Mouse (Mus musculus) left cerebral cortex, adult 2 months (tissue): Measurements from ENCODE around the gene Pts. TPM values are rescaled to one million over a fixed set of nuclear protein-coding genes. Genes with fewer than 3 reads are reported as not detected.

ENCODE experiments used
- DNase-seq, 2 experiments: peaks; one replicate each; pipeline ENCODE4 v3.0.0; 2021 to 2022; ENCODE audit warnings: low spot score in 2 of 2, mixed read lengths in 1 of 2; ENCODE audit errors: extremely low spot score in 1 of 2
- H3K27ac ChIP-seq: fragments of 200-600 bp; 2 replicates; pipeline ENCODE4 v1.8.1; 2022
- H3K4me3 ChIP-seq: fragments of 200-600 bp; 2 replicates; pipeline ENCODE4 v1.8.1; 2022
- CTCF ChIP-seq: fragments of 200-600 bp; IDR thresholded peaks from 2 replicates; pipeline ENCODE4 v1.8.1; 2022; ENCODE audit warnings: antibody characterized with exemption, mild to moderate bottlenecking, moderate library complexity
- intact Hi-C: fragments of 180-260 bp; cut with DNase I; formaldehyde crosslinking; loops from one replicate; pipeline ENCODE4 v1.15.1; 2025
- total RNA-seq, 2 experiments: library from RNA; stranded (reverse); gene quantifications; 2 replicates each; pipeline ENCODE4 v1.2.3; 2021

The Pts gene
- total RNA-seq, 2 experiments from 2014 or later, result 28.6 to 31.6 TPM

GRCm38 (mm10) chr9:50525585-50525984 is 2.9 kb downstream of the Pts start:
- no peak for DNase-seq
- no peak overlapping the region for H3K4me3 ChIP-seq
- H3K27ac ChIP-seq, result no peak overlapping the region
- intact Hi-C loops, result no loop called here
- TF ChIP-seq CTCF, result no peak

- intact Hi-C loops, result no loop called here
- DNase-seq, result no peak
- TF ChIP-seq CTCF, result no peak
- Histone ChIP-seq H3K4me3 (no peak overlapping the region), H3K27ac (no peak overlapping the region)
Measured at GRCm38 (mm10) chr9:50524936-50525335, 3.6 kb downstream of the Pts start.

GRCm38 (mm10) chr9:50522574-50522973 is 6.0 kb downstream of the Pts start:
- Histone ChIP-seq H3K4me3 (no peak overlapping the region), H3K27ac (no peak overlapping the region)
- no peak for TF ChIP-seq CTCF
- no peak for DNase-seq
- intact Hi-C loops, result no loop called here

GRCm38 (mm10) chr9:50521562-50521961 is 7.0 kb downstream of the Pts start:
- no peak for DNase-seq
- H3K27ac ChIP-seq, result no peak overlapping the region
- TF ChIP-seq CTCF, result peak; percentile 33
- H3K4me3 ChIP-seq, result no peak overlapping the region
- intact Hi-C loops, result no loop called here

- no peak for DNase-seq
- intact Hi-C loops, result no loop called here
- Histone ChIP-seq H3K27ac (no peak overlapping the region), H3K4me3 (no peak overlapping the region)
- TF ChIP-seq CTCF, result no peak
Measured at GRCm38 (mm10) chr9:50520748-50521147, 7.8 kb downstream of the Pts start.

GRCm38 (mm10) chr9:50518781-50519180 is 9.7 kb downstream of the Pts start:
- intact Hi-C loops, result loop anchor here (5.0 kb wide), 1 partner anchor 41 kb away; no protein-coding TSS in a partner anchor
- peak; percentile 41 for TF ChIP-seq CTCF
- no peak overlapping the region for H3K4me3 ChIP-seq
- H3K27ac ChIP-seq, result no peak overlapping the region
- no peak for DNase-seq

- no peak for TF ChIP-seq CTCF
- DNase-seq, result no peak
- H3K4me3 ChIP-seq, result no peak overlapping the region
- intact Hi-C loops, result loop anchor here (5.0 kb wide), 1 partner anchor 38 kb away; no protein-coding TSS in a partner anchor
- H3K27ac ChIP-seq, result no peak overlapping the region
Measured at GRCm38 (mm10) chr9:50515462-50515861, 13.1 kb downstream of the Pts start.

- Histone ChIP-seq H3K27ac (no peak overlapping the region), H3K4me3 (no peak overlapping the region)
- no peak for TF ChIP-seq CTCF
- no peak for DNase-seq
- intact Hi-C loops, result no loop called here
Measured at GRCm38 (mm10) chr9:50507570-50507969, 21.0 kb downstream of the Pts start.

GRCm38 (mm10) chr9:50505405-50505804 is 23.1 kb downstream of the Pts start:
- DNase-seq, result no peak
- intact Hi-C loops, result no loop called here
- no peak overlapping the region for H3K27ac ChIP-seq
- H3K4me3 ChIP-seq, result no peak overlapping the region
- no peak for TF ChIP-seq CTCF

GRCm38 (mm10) chr9:50502949-50503348 is 25.6 kb downstream of the Pts start:
- no peak overlapping the region for H3K27ac ChIP-seq
- H3K4me3 ChIP-seq, result no peak overlapping the region
- no peak for TF ChIP-seq CTCF
- intact Hi-C loops, result no loop called here
- DNase-seq, result no peak

- Histone ChIP-seq H3K27ac (no peak overlapping the region), H3K4me3 (0 out of 2 replicates have a peak overlapping the region, but pooled peaks have one; percentile 11)
- no peak for DNase-seq
Measured at GRCm38 (mm10) chr9:50500974-50501501, 27.5 kb downstream of the Pts start.

GRCm38 (mm10) chr9:50500467-50500973 is 28.0 kb downstream of the Pts start:
- Histone ChIP-seq H3K4me3 (no peak overlapping the region), H3K27ac (no peak overlapping the region)
- no peak for DNase-seq
- intact Hi-C loops, result no loop called here
- TF ChIP-seq CTCF, result no peak

More at GRCm38 (mm10) chr9:50500974-50501501, 27.5 kb downstream of the Pts start:
- no peak for TF ChIP-seq CTCF
- intact Hi-C loops, result no loop called here

GRCm38 (mm10) chr9:50499781-50500180 is 28.7 kb downstream of the Pts start:
- no peak for TF ChIP-seq CTCF
- Histone ChIP-seq H3K4me3 (no peak overlapping the region), H3K27ac (no peak overlapping the region)
- no peak for DNase-seq
- intact Hi-C loops, result no loop called here
